Mouse (Mus musculus) heart, postnatal 0 days (tissue): ENCODE measurements around the gene Ankrd52. TPM values are rescaled to one million over a fixed set of nuclear protein-coding genes. Genes with fewer than 3 reads are reported as not detected.

ENCODE experiments used
- ATAC-seq: fragments of 200-750 bp; cut with Nextera tagmentation; 2 replicates; pipeline ENCODE4 v1.8.0; 2017; ENCODE audit warnings: low read depth, moderate number of reproducible peaks, moderate library complexity; ENCODE audit not compliant: insufficient read depth
- DNase-seq: peaks from one replicate; pipeline ENCODE4 v3.0.0-alpha.2; 2016; ENCODE audit warnings: low spot score
- H3K27ac ChIP-seq: fragments of 300-500 bp; sonication (generic); 2 replicates; pipeline ENCODE4 v1.5.1; 2014; ENCODE audit warnings: low read depth, mild to moderate bottlenecking
- H3K27me3 ChIP-seq: fragments of 300-500 bp; sonication (generic); 2 replicates; pipeline ENCODE4 v1.6.1; 2014; ENCODE audit warnings: low read length, mixed read lengths; ENCODE audit not compliant: control insufficient read depth, insufficient read depth
- H3K36me3 ChIP-seq: fragments of 300-500 bp; sonication (generic); replicated peaks from 2 replicates; pipeline ENCODE4 v1.6.1; 2014; ENCODE audit warnings: low read length, mixed read lengths; ENCODE audit not compliant: control insufficient read depth, insufficient read depth
- H3K4me1 ChIP-seq: fragments of 300-500 bp; sonication (generic); 2 replicates; pipeline ENCODE4 v1.6.1; 2014; ENCODE audit warnings: antibody characterized with exemption; ENCODE audit not compliant: control insufficient read depth, insufficient read depth
- H3K4me2 ChIP-seq: fragments of 300-500 bp; sonication (generic); 2 replicates; pipeline ENCODE4 v1.6.1; 2014; ENCODE audit warnings: low read depth, mild to moderate bottlenecking, low read length, moderate library complexity
- H3K4me3 ChIP-seq: fragments of 300-500 bp; sonication (generic); 2 replicates; pipeline ENCODE4 v1.5.1; 2014; ENCODE audit warnings: low read depth, low read length
- H3K9ac ChIP-seq: fragments of 300-500 bp; sonication (generic); replicated peaks from 2 replicates; pipeline ENCODE4 v1.6.1; 2014; ENCODE audit warnings: low read depth, low read length, mixed read lengths
- H3K9me3 ChIP-seq: fragments of 300-500 bp; sonication (generic); replicated peaks from 2 replicates; pipeline ENCODE4 v1.6.1; 2016; ENCODE audit warnings: low read length; ENCODE audit not compliant: control insufficient read depth
- CTCF ChIP-seq: IDR thresholded peaks from 2 replicates; pipeline ENCODE4 v1.5.1; 2016; ENCODE audit warnings: antibody characterized with exemption, control low read depth, low read depth
- EP300 ChIP-seq: IDR thresholded peaks from 2 replicates; pipeline ENCODE4 v1.6.1; 2016; ENCODE audit warnings: antibody characterized with exemption, low read depth
- WGBS: fragments of 180-500 bp; shearing (Covaris S2); extraction: QIAGEN DNeasy Blood & Tissue Kit; methylation state at CpG from one replicate; pipeline ENCODE4 v1.1.7; 2014; 5-methylcytosine and 5-hydroxymethylcytosine counted together
- polyA plus RNA-seq: library from polyadenylated mRNA; unstranded; fragments of >200 nt; fragmentation: Nextera tagmentation; extraction: Ambion mirVana; gene quantifications from 2 replicates; pipeline ENCODE4 v1.2.1, GENCODE M21; 2015
- total RNA-seq: library from RNA; depleted of rRNA; stranded (reverse); fragments of >200 nt; gene quantifications from 2 replicates; pipeline ENCODE4 v1.2.3, GENCODE M21; 2014; ENCODE audit warnings: low replicate concordance

Ankrd52 gene
- total and polyA plus RNA-seq, 2 experiments from 2014 or later: 4.5 to 17.6 TPM

- ATAC-seq (no peak), DNase-seq (no peak)
- no peak overlapping the region; the same call in 1 of the 2 replicates for H3K4me2 ChIP-seq
- peaks cover 11% of the 10 kb centered on the region; the same call in 1 of the 2 replicates for H3K4me1 ChIP-seq
- no peak overlapping the region for H3K4me3 ChIP-seq
- H3K9me3 ChIP-seq: no peaks in the 10 kb centered on the region
- 51% methylated on average over 6 of the region's 6 CpGs for WGBS
- 0 out of 2 replicates have a peak overlapping the region, but pooled peaks have one; percentile 96 for H3K27ac ChIP-seq
- no peak overlapping the region for H3K9ac ChIP-seq
- TF ChIP-seq CTCF (no peak), EP300 (no peak)
- peaks cover 6% of the 10 kb centered on the region for H3K36me3 ChIP-seq
- H3K27me3 ChIP-seq: no peaks in the 10 kb centered on the region
Observed at GRCm38 (mm10) chr10:128370021-128370420, 6.9 kb upstream of the Ankrd52 start.

DNA sequence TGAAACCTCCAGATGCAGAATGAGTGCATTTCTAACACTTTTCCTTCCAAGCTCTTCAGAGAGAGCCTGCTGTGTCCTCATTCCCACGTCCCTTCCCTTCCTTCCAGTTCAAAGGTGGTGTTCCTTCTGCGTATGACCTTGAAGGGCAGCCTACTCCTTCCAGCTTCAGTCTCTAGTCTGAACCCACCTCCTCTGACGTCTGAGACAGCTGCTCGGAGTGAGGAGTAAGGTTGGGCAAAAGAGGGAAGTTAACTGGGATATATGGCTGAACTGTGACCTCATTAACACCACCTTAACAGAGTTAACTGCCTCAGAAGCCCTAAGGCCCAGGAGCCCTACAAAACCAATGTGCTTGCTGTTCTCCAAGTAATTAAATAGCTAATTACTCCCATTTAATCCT, 6.3 kb upstream of the Ankrd52 start:
- no peak overlapping the region for H3K9ac ChIP-seq

GRCm38 (mm10) chr10:128372142-128372541, 4.8 kb upstream of the Ankrd52 start:
- TF ChIP-seq EP300 (no peak), CTCF (no peak)
- WGBS: 81% methylated on average over 5 of the region's 5 CpGs
- Histone ChIP-seq H3K4me1 (peaks cover 11% of the 10 kb centered on the region; the same call in 1 of the 2 replicates), H3K9ac (no peak overlapping the region), H3K27ac (no peak overlapping the region), H3K4me2 (no peak overlapping the region), H3K27me3 (no peaks in the 10 kb centered on the region), H3K4me3 (no peak overlapping the region), H3K36me3 (no peaks in the 10 kb centered on the region), H3K9me3 (no peaks in the 10 kb centered on the region)
- no peak for ATAC-seq
- DNase-seq: no peak

More for the DNA sequence above, 6.3 kb upstream of the Ankrd52 start:
- Histone ChIP-seq H3K4me1 (peaks cover 11% of the 10 kb centered on the region; the same call in 1 of the 2 replicates), H3K9me3 (no peaks in the 10 kb centered on the region), H3K27ac (no peak overlapping the region), H3K27me3 (no peaks in the 10 kb centered on the region), H3K36me3 (0 out of 2 replicates have a peak, but pooled peaks cover 4% of the 10 kb centered on the region), H3K4me3 (no peak overlapping the region), H3K4me2 (no peak overlapping the region)
- WGBS: 62% methylated on average over 4 of the region's 4 CpGs
- no peak for TF ChIP-seq EP300
- no peak for TF ChIP-seq CTCF
- no peak for ATAC-seq
- DNase-seq: no peak

- Histone ChIP-seq H3K4me3 (no peak overlapping the region), H3K27me3 (no peaks in the 10 kb centered on the region), H3K9me3 (no peaks in the 10 kb centered on the region), H3K4me2 (no peak overlapping the region), H3K36me3 (no peaks in the 10 kb centered on the region), H3K27ac (peak overlapping the region; percentile 81), H3K9ac (no peak overlapping the region), H3K4me1 (peaks cover 12% of the 10 kb centered on the region)
- TF ChIP-seq CTCF (no peak), EP300 (peak; percentile 43; the same call in 1 of the 2 replicates)
- ATAC-seq (no peak), DNase-seq (peak; percentile 63)
- 38% methylated on average over 6 of the region's 6 CpGs for WGBS
Observed at GRCm38 (mm10) chr10:128372989-128373748, 3.7 kb upstream of the Ankrd52 start.

- no peaks in the 10 kb centered on the region for H3K9me3 ChIP-seq
- ATAC-seq: no peak
Observed at GRCm38 (mm10) chr10:128374393-128374792, 2.5 kb upstream of the Ankrd52 start.

More at GRCm38 (mm10) chr10:128374393-128374792, 2.5 kb upstream of the Ankrd52 start:
- Histone ChIP-seq H3K27me3 (no peaks in the 10 kb centered on the region), H3K4me1 (peaks cover 16% of the 10 kb centered on the region), H3K27ac (no peak overlapping the region), H3K4me3 (no peak overlapping the region), H3K36me3 (peaks cover 11% of the 10 kb centered on the region), H3K4me2 (no peak overlapping the region), H3K9ac (no peak overlapping the region)
- TF ChIP-seq CTCF: 0 out of 2 replicates have a peak, but pooled peaks have one; percentile 11
- TF ChIP-seq EP300: no peak
- DNase-seq: no peak
- 76% methylated on average over 6 of the region's 6 CpGs for WGBS
